Mouse (Mus musculus): ENCODE results near the gene Bcat1. TPM values are rescaled to one million over a fixed set of nuclear protein-coding genes. Genes with fewer than 3 reads are reported as not detected.
A peak's percentile ranks its signal among the peaks of the same experiment; 100 is the strongest.

Gene Bcat1
- polyA plus RNA-seq, 1 experiment from 2014 or later, result 135 TPM

GRCm38 (mm10) chr6:144972351-144972750, 103.6 kb downstream of the Bcat1 start:
- 92% methylated on average over 8 of the region's 8 CpGs for WGBS
- Histone ChIP-seq H3K36me3 (replicated peaks) (no peaks in the 10 kb centered on the region), H3K4me3 (no peak overlapping the region), H3K27me3 (ENCODE audit: poor library complexity, severe bottlenecking) (no peaks in the 10 kb centered on the region), H3K9me3 (peaks cover 3% of the 10 kb centered on the region; the same call in 1 of the 2 replicates), H3K27ac (no peak overlapping the region), H3K4me1 (peaks cover 6% of the 10 kb centered on the region; the same call in 1 of the 2 replicates)
- DNase-seq (ENCODE audit: extremely low spot score, low spot score), result no peak

GRCm38 (mm10) chr6:144970900-144971299, 105.1 kb downstream of the Bcat1 start:
- DNase-seq (ENCODE audit: extremely low spot score, low spot score), result no peak
- Histone ChIP-seq H3K27ac (no peak overlapping the region), H3K9me3 (peaks cover 3% of the 10 kb centered on the region; the same call in 1 of the 2 replicates), H3K4me3 (no peak overlapping the region), H3K4me1 (peaks cover 9% of the 10 kb centered on the region; the same call in 1 of the 2 replicates), H3K27me3 (ENCODE audit: poor library complexity, severe bottlenecking) (no peaks in the 10 kb centered on the region), H3K36me3 (replicated peaks) (no peaks in the 10 kb centered on the region)
- 83% methylated on average over 4 of the region's 4 CpGs for WGBS

- 67% methylated on average over 6 of the region's 6 CpGs for WGBS
- Histone ChIP-seq H3K27ac (no peak overlapping the region), H3K27me3 (ENCODE audit: poor library complexity, severe bottlenecking) (no peaks in the 10 kb centered on the region), H3K4me3 (no peak overlapping the region), H3K4me1 (peaks cover 9% of the 10 kb centered on the region; the same call in 1 of the 2 replicates), H3K9me3 (no peaks in the 10 kb centered on the region), H3K36me3 (replicated peaks) (no peaks in the 10 kb centered on the region)
- no peak for DNase-seq (ENCODE audit: extremely low spot score, low spot score)
Measured at GRCm38 (mm10) chr6:144967536-144967935, 108.4 kb downstream of the Bcat1 start.

- Histone ChIP-seq H3K4me3 (no peak overlapping the region), H3K9me3 (no peaks in the 10 kb centered on the region), H3K27me3 (ENCODE audit: poor library complexity, severe bottlenecking) (no peaks in the 10 kb centered on the region), H3K4me1 (peaks cover 9% of the 10 kb centered on the region; the same call in 1 of the 2 replicates), H3K27ac (no peak overlapping the region), H3K36me3 (replicated peaks) (no peaks in the 10 kb centered on the region)
- 88% methylated on average over 4 of the region's 4 CpGs for WGBS
- no peak for DNase-seq (ENCODE audit: extremely low spot score, low spot score)
Measured at GRCm38 (mm10) chr6:144964205-144964604, 111.8 kb downstream of the Bcat1 start.

- H3K36me3 ChIP-seq (replicated peaks), result no peaks in the 10 kb centered on the region
- H3K4me3 ChIP-seq, result no peak overlapping the region
- 86% methylated on average over 8 of the region's 8 CpGs for WGBS
- no peak overlapping the region for H3K27ac ChIP-seq
- H3K27me3 ChIP-seq (ENCODE audit: poor library complexity, severe bottlenecking), result no peaks in the 10 kb centered on the region
- no peaks in the 10 kb centered on the region for H3K9me3 ChIP-seq
- DNase-seq (ENCODE audit: extremely low spot score, low spot score), result no peak
- H3K4me1 ChIP-seq, result peaks cover 9% of the 10 kb centered on the region; the same call in 1 of the 2 replicates
Measured at GRCm38 (mm10) chr6:144963156-144963555, 112.8 kb downstream of the Bcat1 start.

GRCm38 (mm10) chr6:144962013-144962354, 114.0 kb downstream of the Bcat1 start:
- no peak for DNase-seq (ENCODE audit: extremely low spot score, low spot score)

GRCm38 (mm10) chr6:144961253-144962012, 114.6 kb downstream of the Bcat1 start:
- Histone ChIP-seq H3K36me3 (replicated peaks) (no peaks in the 10 kb centered on the region), H3K27ac (no peak overlapping the region), H3K27me3 (ENCODE audit: poor library complexity, severe bottlenecking) (no peaks in the 10 kb centered on the region), H3K4me1 (no peaks in the 10 kb centered on the region), H3K4me3 (no peak overlapping the region), H3K9me3 (no peaks in the 10 kb centered on the region)
- 90% methylated on average over 25 of the region's 25 CpGs for whole genome bisulfite sequencing
- no peak for DNase-seq (ENCODE audit: extremely low spot score, low spot score)

More at GRCm38 (mm10) chr6:144962013-144962354, 114.0 kb downstream of the Bcat1 start:
- no peaks in the 10 kb centered on the region for H3K4me1 ChIP-seq
- no peak overlapping the region for H3K27ac ChIP-seq
- no peaks in the 10 kb centered on the region for H3K9me3 ChIP-seq
- no peak overlapping the region for H3K4me3 ChIP-seq
- H3K27me3 ChIP-seq (ENCODE audit: poor library complexity, severe bottlenecking), result no peaks in the 10 kb centered on the region
- no peaks in the 10 kb centered on the region for H3K36me3 ChIP-seq (replicated peaks)
- 72% methylated on average over 4 of the region's 4 CpGs for WGBS

GRCm38 (mm10) chr6:144955887-144956547, 120.0 kb downstream of the Bcat1 start:
- Histone ChIP-seq H3K27ac (0 out of 2 replicates have a peak overlapping the region, but pooled peaks have one; percentile 46), H3K9me3 (no peaks in the 10 kb centered on the region), H3K36me3 (replicated peaks) (no peaks in the 10 kb centered on the region), H3K4me3 (no peak overlapping the region), H3K27me3 (ENCODE audit: poor library complexity, severe bottlenecking) (no peaks in the 10 kb centered on the region), H3K4me1 (peaks cover 8% of the 10 kb centered on the region)
- WGBS, result 75% methylated on average over 14 of the region's 14 CpGs
- DNase-seq (ENCODE audit: extremely low spot score, low spot score), result no peak

- no peak for DNase-seq (ENCODE audit: extremely low spot score, low spot score)
- H3K4me3 ChIP-seq, result no peak overlapping the region
Measured at GRCm38 (mm10) chr6:144952885-144953284, 123.1 kb downstream of the Bcat1 start.

GRCm38 (mm10) chr6:144944435-144945365, 131.3 kb downstream of the Bcat1 start:
- Histone ChIP-seq H3K27ac (peak overlapping the region; percentile 75), H3K4me1 (peaks cover 27% of the 10 kb centered on the region), H3K9me3 (no peaks in the 10 kb centered on the region), H3K27me3 (ENCODE audit: poor library complexity, severe bottlenecking) (no peaks in the 10 kb centered on the region), H3K36me3 (replicated peaks) (no peaks in the 10 kb centered on the region), H3K4me3 (no peak overlapping the region)
- peak; percentile 63 for DNase-seq (ENCODE audit: extremely low spot score, low spot score)
- 43% methylated on average over 10 of the region's 10 CpGs for WGBS

More at GRCm38 (mm10) chr6:144952885-144953284, 123.1 kb downstream of the Bcat1 start:
- Histone ChIP-seq H3K4me1 (peaks cover 8% of the 10 kb centered on the region), H3K9me3 (no peaks in the 10 kb centered on the region), H3K27me3 (ENCODE audit: poor library complexity, severe bottlenecking) (no peaks in the 10 kb centered on the region), H3K27ac (no peak overlapping the region), H3K36me3 (replicated peaks) (no peaks in the 10 kb centered on the region)
- WGBS, result 89% methylated on average over 6 of the region's 6 CpGs
